Mouse (Mus musculus) lung, postnatal 0 days (tissue): ENCODE measurements at regions not wholly inside any gene's neighbourhood (a gene's known extent, or its start where the extent isn't known, plus 50 kb on each side); places are given as distances from the start of the nearest gene placed in this dataset.

Source experiments
- CTCF ChIP-seq: IDR thresholded peaks from 2 replicates; pipeline ENCODE4 v1.5.1; 2016; ENCODE audit warnings: antibody characterized with exemption, mild to moderate bottlenecking
- EP300 ChIP-seq: IDR thresholded peaks from 2 replicates; pipeline ENCODE4 v1.6.1; 2016; ENCODE audit warnings: antibody characterized with exemption, mild to moderate bottlenecking, control low read depth

GRCm38 (mm10) chr13:40574981-40575745, 163.0 kb downstream of the Tfap2a start:
- TF ChIP-seq EP300 (no peak), CTCF (no peak)
